Mouse (Mus musculus) left cerebral cortex, postnatal 10 days (tissue): ENCODE measurements at regions not wholly inside any gene's neighbourhood (a gene's known extent, or its start where the extent isn't known, plus 50 kb on each side); places are given as distances from the start of the nearest gene placed in this dataset.
"Not testable (repeated sequence)": the region's sequence is repeated elsewhere in the genome, so short reads cannot be mapped to it uniquely, and the experiment has no call there.

Source experiments
- DNase-seq, 2 experiments: peaks; one replicate each; pipeline ENCODE4 v3.0.0; 2021 to 2022; ENCODE audit warnings: low spot score in 2 of 2, mixed read lengths in 1 of 2; ENCODE audit errors: extremely low spot score in 1 of 2
- intact Hi-C: fragments of 180-260 bp; cut with DNase I; formaldehyde crosslinking; loops from one replicate; pipeline ENCODE4 v1.15.1; 2025

DNA sequence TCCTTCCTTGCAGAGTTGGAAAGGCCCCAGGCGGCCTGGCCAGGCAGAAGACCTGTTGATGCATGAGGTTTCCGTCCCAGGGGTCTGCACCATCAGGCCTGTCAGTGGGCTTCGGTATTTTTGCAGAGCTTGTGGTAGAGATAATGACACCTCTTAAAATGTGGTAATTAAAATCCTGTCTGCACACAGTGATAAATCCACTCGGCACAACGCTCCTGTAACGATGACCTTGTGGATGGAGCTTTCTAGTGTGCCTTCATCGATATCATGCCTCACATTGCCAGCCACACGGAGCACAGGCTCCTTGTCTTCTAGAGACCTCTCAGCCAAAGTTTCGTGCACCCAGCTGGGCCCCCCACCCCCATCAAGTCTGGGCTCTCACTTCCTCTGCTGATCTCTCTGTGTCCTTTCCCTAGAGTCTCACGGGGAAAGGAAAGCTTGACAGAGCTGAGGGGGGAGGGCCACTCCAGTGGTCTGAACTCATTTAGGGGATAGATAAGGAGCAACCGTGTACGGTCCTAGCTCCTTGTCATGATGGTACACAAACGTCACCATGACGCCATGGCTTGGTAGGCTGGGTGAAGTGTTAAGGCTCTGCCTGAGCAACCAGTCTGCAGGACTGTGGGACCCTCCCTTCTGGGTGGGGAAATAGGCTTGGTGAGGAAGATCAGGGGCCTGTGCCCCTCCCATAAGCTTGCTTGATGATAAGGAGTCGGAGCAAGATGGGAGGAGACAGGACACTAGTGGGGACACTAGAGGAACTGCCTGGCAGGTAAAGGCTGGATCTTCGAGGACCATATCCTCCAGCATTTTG, 145.9 kb downstream of the Kif26a start:
- intact Hi-C loops = no loop called here

DNA sequence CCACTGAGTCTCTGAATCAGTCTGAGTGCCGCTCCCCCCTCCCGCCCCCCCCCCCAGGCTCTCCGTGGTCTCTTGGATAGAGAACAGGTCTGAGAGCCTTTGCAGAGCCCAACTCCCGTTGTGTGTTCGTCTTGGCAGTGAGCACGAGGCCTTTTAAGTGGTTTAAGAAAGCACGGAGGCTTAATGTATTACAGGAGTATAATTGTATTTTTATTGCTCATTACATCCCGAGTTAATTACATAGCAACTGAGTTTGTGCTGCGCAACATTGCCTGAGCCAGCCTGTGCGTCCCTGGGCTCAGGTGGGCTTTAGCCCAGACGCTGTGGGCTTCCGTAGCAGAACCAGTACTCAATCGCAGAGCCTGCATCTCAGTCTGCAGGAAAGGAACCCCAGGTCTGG, 147.1 kb downstream of the Kif26a start:
- DNase-seq = no peak
- intact Hi-C loops = no loop called here

More for the DNA sequence above, 145.9 kb downstream of the Kif26a start:
- no peak for DNase-seq

DNA sequence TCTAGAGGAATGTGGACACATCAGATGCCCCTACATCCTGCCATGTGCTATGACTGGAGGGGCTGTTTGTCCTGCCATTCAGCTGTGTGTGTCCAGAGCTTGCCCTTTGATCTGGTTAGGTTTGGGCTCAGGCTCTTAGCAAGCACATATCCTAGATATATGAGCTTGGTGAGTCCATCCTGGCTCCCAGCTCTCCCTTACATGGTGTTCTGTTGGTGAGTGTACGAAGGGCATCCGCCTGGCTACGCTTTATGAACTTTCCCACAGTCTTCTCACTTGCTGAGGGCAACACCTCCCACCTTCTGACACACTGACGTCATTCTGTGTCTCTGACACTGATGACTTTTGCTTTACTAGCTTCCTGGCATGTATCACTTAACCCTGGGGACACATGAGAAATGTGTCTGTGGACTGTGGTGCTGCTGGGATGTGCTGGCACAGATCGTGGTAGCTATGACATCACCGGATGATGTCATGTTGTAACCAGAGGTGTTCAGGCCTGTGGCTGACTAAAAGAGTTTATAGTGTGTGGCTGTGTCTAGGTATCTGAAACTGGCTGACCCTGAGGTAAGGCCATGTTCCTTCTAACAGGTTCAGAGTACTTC, 149.4 kb downstream of the Kif26a start:
- intact Hi-C loops = no loop called here

DNA sequence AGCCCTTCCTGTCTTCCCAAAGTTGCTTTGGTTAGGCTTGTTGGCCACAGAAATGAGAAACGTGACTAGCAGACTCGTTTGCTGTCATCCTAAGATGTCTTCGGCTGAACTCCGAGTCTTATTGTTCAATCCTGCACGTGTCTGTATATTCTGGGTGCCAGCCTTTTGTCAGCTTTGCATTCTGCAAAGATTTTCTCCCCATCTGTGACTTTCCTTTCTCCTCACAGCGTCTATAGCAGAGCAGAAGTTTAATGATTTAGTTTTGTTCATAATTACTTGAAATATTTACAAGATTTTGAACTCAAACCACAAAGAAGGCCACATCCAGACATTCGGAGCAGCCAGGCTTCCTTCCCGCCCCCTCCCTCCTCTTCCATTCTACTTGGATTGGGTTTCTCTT, 152.5 kb downstream of the Kif26a start:
- DNase-seq = no peak

More for the DNA sequence above, 149.4 kb downstream of the Kif26a start:
- no peak for DNase-seq

DNA sequence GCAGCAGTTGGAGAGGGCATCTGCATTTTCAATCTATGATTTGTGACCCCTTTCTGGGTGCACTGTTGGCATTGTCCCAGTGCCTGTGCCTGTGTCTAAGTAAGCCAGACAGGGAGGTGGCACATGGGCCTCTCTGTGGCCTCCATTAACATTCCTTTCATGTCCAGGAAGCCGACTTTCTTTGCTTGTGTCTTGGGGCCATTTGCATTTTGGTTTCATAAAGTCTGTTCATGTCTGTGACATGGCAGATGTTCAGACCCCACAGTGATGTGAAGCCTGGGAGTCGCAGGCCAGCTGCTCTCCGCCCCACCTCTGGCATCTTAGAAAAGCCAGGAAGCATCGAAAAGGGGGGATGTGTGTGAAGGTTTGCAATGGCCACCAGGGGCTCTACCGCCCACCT, 153.1 kb downstream of the Kif26a start:
- no peak for DNase-seq
- intact Hi-C loops = no loop called here

More for the DNA sequence above, 152.5 kb downstream of the Kif26a start:
- intact Hi-C loops = no loop called here

DNA sequence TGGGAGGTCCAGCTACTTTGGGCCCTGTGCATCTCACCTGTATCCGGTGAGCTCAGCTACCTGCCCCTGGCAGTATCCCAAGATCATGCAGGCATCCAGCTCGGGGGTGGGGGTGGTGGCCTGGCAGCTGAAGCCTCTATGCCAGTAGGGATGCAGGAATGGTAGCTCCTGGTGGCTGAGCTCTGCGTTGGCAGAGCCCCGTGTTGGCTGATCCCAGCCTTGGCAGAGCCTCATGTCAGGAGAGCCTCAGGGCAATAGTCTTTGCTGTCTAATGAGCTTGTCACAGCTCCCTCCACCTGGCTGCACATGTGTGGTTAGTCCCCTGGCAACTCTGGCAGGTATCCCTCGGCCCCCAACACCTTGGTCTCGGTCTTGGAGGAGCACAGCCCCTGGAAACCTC, 153.6 kb downstream of the Kif26a start:
- intact Hi-C loops = no loop called here
- no peak for DNase-seq

DNA sequence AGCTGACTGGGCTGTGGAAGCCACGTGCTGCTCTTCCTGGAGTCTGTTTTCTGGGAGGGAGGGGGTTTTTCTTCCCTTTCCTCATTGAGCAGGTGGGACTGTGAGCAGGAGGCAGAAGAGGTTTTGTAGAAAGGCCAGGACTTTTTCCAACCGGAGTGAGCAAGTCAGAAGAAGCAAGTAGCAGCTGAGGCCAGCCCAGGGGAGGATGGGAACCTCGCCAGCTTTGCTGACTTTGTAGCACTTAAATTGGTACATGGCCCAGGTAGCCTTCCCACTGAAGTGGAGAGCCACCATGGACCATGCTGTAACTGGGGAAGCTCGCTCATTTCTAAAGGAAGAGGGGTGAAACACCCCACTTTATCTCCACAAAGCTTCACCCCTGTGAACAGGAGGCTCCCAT, 154.1 kb downstream of the Kif26a start:
- intact Hi-C loops = no loop called here

DNA sequence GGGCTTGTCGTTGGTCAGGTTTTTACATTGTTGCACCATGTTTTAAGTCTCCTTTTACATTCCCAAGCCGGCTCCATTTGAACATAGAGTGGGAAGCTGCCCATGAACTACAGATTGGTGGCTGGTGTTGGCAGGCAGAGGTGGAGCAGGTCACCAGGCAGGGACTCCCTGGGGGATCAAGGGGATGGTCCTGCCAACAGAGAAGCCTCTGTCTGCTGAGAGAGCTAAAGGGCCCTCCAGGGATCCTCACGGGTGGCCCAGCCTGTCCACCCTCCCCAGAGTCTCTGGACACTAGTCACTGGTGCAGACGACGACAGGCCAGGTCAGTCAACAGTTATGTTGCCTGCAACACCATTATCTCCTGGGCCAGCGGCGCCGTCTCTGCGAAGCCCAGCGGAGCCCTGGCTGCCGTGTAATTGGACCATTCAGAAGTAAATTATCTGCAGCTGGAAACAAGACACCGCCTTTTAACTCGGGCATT, 155.4 kb downstream of the Kif26a start:
- DNase-seq = no peak
- intact Hi-C loops = no loop called here

More for the DNA sequence above, 154.1 kb downstream of the Kif26a start:
- no peak for DNase-seq

DNA sequence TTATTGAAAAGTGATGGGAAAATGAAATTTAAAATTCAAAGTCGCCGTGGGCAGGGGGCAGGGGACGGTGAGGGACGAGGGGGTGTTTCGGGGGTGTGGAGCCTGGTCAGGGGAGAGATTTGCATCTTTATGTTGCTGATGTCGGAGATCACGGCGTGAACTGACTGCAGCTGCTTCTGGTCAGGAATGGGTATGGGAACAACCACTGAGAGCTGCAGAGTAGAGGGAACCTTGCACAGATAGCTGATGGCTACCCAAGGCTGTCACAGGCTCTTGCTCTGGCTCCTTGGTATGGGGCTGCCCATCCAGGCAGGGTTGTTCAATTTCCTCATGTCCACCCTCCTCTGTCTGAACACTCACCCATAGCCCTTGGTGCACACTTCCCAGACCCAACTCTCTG, 155.9 kb downstream of the Kif26a start:
- intact Hi-C loops = no loop called here
- no peak for DNase-seq

DNA sequence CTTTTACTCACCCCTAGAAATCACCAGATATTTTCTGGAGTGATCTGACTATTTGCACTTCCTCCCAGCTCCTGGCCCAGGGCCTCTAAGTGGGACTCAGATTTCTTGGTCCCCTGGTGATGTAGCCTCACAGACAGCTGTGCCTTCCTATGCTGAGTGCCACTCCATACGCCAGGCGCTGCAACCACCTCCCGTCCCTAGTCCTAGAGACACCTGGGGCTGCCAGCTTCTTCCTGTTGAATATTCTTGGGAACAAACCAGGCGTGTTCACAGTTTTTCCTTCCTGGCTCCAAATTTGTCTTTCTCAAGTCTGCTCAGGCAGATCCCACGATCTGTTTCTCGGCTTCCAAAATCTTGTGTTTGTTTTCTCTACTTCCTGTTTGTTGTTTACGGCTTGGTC, 160.2 kb downstream of the Kif26a start:
- intact Hi-C loops = no loop called here
- no peak for DNase-seq

DNA sequence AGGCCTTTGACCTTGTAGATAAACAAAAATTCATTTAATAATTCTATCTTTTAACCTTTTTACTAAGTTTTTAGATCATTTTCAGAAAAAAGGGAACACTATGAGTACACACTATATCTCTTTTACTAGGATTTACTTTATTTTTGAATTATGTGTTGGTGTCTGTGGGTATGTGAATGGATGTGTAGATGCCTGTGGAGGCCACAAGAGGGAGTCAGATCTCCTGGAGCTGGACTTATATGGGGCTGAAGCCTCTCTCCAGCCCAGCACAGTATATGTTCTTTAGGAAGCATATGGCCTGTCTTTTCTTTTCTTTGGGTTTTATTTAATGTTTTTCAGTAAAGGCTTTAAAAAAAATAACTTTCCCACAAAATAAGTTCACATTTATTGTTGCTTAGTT, 162.0 kb downstream of the Kif26a start:
- intact Hi-C loops = no loop called here

DNA sequence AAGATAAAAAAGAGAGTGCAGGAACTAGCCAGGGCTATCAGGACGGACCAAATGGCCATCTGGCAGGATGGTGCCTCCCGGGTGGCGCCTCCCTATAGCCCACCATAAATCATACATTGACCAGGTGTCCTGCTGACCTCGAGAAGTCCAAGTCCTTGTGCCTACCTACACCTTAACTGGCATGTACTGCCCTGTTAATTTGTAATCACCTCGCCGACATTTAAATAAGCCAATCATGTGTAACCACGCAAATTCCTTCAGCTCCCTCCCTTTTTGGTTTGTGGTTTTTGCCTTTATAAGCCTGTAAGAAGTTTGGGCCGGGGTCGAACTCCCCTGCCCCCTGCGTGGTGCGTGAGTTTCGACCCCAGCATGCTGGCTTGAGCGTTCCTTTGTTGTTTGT, 163.1 kb downstream of the Kif26a start:
- DNase-seq, intact Hi-C loops: not testable (repeated sequence)

More for the DNA sequence above, 162.0 kb downstream of the Kif26a start:
- no peak for DNase-seq

DNA sequence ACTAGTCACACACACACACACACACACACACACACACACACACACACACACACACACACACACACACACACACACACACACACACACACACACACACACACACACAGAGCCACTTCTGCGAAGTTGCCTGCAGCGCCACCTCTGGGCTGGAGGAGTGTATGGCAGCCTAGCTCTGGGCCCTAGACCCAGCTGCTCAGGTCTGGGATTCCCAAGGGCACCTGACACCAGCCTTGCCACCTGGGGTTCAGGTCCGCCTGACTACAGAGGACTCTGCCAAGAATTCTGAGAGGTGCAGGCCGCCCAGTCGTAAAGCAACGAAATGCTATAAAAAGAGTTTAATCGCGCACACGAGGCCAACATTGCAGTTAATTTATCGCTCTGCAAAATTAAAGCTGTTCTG, 163.8 kb downstream of the Kif26a start:
- no peak for DNase-seq
- intact Hi-C loops = no loop called here

DNA sequence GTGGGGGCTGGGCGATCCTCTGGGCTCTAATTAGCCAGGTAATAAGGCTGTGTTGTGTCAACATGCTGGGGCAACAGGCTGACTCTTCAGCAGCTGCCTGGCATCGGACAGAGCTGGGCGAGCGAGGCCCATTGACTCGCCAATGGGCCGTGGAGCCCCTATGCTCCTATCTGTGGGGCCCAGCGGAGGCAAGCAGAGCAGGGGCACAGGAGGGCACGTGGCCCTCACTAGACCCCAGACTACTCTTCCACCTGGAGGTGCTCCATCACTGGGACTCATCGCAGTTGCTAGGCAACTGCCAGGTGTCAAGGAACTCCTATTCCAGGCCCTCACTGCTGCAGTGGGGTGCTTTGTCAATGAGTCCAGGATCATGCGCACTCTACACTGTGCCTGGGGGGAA, 164.7 kb downstream of the Kif26a start:
- intact Hi-C loops = no loop called here
- no peak for DNase-seq

DNA sequence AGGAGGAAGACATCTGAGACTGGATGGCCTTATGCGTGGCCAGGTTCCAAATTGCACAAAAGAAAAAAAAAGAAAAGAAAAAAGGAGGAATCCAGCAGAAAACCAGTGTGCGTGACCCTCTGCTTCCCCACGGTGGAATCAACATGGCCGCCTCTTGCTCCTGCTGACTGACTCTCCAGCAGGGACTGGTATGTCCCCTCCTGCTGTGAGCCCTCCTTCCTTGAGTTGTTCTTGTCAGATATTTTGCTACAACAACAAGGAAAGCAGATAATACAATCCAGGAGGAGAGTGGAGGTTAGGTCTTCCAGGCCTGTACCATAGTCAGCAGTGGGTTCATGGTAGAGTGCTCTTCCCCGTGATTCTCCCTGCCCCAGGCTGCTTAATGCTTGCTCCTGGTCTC, 168.8 kb downstream of the Kif26a start:
- intact Hi-C loops = no loop called here
- DNase-seq = no peak

DNA sequence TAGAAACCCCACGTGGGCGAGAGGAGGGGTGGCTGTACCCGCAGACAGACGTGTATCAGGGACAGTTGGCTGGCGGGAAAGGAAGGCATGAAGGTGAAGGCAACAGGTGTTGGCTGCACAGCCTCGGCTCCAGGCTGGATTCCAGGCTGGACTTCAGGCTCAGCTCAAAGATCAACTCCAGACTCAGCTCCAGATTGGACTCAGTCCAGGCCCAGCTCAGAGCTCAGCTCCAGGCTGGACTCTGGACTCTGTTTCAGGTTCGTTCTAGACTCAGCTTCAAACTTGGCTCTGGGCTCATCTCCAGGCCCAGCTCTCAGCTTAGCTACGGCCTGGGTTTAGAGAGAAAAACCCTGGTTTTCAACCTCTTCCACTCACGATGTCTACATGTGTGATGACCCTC, 171.2 kb downstream of the Kif26a start:
- DNase-seq = no peak
- intact Hi-C loops = no loop called here

DNA sequence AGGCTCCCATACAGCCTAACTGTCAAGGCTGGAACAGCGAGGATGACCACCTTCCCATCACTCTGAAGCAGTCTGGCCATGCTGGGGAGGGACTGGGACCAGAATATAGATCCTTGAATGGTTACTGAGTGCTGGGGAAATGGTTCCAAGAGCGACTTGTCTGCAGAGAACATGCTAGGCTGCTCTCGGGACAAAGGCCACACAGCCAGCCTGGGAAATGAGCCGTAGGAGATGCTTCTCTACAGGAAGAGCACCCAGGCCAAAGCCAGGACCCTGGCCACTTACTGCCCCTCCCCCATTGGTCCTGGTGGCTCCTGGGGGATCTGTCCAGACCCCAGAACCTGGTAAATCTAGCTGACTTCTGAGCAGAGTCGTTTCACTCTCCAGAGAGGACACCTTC, 170.8 kb upstream of the A530016L24Rik start:
- DNase-seq = no peak
- intact Hi-C loops = no loop called here

DNA sequence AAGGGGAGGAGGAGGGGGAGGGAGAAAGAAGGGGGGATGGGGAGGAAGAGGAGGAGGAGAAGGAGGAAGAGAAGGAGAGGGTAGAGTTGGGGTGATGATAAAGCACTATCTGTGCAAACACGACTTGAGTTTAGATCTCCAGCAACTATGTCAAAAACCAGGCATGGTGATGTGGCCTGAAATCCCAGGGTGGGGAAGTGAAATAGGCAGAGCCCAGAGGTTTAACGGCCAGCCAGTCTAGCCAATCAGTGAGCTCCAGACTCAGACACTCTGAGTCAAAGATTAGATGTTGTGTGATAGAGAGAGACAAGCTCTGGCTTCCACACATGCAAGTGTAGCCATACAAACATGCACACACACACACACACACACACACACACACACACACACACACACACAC, 167.1 kb upstream of the A530016L24Rik start:
- DNase-seq = no peak
- intact Hi-C loops = no loop called here

DNA sequence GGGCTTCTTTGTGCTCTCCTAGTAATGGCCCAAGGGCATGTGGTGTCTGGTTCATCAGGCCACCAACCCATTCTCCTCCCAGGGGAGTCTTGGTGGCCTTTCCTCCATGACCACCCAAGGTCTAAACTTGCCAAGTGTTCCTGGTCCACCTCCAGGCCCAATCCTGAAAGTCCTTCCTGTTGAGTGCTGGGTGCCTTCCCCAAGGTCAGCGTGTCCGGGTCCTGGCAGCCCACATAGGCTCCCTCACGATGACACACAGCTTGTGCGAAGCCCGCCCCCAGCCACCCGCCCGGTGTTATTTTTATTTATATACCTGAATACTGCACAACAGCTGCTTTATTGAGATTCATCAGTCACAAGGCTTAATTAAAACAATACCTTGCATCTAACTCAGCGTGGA, 161.8 kb upstream of the A530016L24Rik start:
- intact Hi-C loops = no loop called here
- no peak for DNase-seq

DNA sequence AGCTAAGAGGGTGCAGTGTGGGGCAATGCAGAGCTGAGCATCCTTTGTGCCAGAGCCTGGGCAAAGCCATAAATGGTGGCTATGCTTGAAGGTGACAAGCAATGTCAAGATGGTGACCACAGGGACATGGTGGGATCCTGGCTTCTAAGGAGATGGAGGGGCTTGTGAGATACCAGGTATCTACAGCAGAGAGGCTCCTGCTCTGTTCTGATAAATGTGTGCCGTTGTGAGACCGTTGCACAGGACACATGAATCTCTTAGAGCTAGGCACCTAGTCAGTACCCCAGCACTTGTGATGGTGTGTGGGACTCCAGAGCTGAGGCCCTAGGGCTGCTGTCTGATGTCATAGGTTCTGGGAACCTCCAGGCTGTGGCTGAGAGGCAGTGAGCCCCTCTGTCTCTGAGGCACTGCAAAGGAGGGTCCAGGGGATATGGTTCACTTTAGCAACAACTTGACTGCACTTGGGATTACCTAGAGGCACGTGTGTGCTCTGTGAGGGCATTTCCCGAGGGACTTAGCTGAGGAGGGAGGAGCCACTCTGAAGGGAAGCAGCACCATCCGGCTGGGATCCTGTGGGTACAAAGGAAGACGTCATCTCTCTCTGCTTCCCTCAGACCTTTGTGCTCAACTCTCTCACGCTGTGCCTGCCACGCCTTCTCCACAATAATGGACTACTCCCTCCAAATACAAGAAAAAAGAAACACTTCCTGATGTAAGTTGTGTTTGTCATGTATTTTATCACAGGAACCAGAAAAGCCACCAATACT, 160.3 kb upstream of the A530016L24Rik start:
- DNase-seq = no peak
- intact Hi-C loops = no loop called here
